Mouse (Mus musculus) frontal cortex, adult 2 months (tissue): ENCODE results near the gene Hacl1. TPM values are rescaled to one million over a fixed set of nuclear protein-coding genes. Genes with fewer than 3 reads are reported as not detected.

ENCODE experiments used
- DNase-seq, 2 experiments: peaks; one replicate each; pipeline ENCODE4 v3.0.0; 2022; ENCODE audit warnings: low spot score in 1 of 2; ENCODE audit errors: extremely low spot score in 1 of 2
- polyA plus RNA-seq: library from polyadenylated mRNA; depleted of rRNA; stranded (reverse); fragments of >200 nt; gene quantifications from 2 replicates; pipeline ENCODE4 v1.2.3, GENCODE M21; 2012; rRNA removed

The Hacl1 gene
- polyA plus RNA-seq = 10.6 TPM in 2 replicates

GRCm38 (mm10) chr14:31640890-31641505, at the start of gene Hacl1, which contains the start of gene Btd:
Gene Hacl1, minus strand, starts transcription at chr14:31641286.
Gene Btd, plus strand, starts transcription at chr14:31641028.
- DNase-seq = peak; percentile 81 to 88

- DNase-seq = no peak
These were observed 45.1 kb upstream of the Hacl1 start for GRCm38 (mm10) chr14:31686231-31686630.

DNA sequence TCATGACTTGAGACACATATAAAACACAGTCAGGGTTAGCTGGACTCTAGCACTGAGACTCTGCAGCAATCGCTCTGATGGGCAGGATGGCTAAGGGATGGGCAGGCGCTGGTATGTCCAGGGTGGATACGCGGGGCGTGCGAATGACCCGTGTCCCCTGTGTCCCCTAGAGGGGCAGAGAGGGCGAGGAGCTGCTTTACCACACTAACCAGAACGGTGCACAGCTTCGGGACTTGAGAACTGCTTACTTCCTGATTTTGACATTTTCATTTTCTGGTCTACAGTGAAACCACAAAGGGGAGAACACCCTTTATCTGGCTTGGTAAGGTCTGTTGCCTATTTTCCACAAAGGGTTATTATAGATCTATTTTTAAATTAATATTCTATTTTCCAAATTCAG, 44.6 kb upstream of the Hacl1 start:
- DNase-seq = no peak

GRCm38 (mm10) chr14:31684343-31685040, 43.4 kb upstream of the Hacl1 start:
- no peak for DNase-seq

GRCm38 (mm10) chr14:31683610-31684009, 42.5 kb upstream of the Hacl1 start:
- DNase-seq = no peak

- DNase-seq = no peak
These were observed 41.0 kb upstream of the Hacl1 start for GRCm38 (mm10) chr14:31681931-31682555.

DNA sequence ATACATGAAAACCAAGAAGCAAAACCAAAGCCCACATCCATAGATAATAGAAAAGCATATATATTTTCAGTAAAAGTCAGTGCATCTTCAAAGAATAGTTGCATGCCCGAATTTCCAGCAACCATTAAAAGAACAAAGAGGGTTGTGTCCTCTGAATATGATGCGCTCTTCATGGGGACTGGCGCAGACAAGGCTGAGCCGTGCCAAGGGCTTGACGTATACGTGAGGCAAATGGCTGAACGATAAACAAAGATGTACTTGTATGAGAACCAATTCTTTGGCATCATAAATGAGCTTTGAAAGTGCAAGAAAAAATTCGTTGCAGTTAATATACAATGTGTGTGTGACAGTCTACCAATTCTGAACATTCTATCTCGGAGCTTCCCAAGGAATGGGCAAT, 40.2 kb upstream of the Hacl1 start:
- DNase-seq = no peak

GRCm38 (mm10) chr14:31680656-31681055, 39.6 kb upstream of the Hacl1 start:
- no peak for DNase-seq

DNA sequence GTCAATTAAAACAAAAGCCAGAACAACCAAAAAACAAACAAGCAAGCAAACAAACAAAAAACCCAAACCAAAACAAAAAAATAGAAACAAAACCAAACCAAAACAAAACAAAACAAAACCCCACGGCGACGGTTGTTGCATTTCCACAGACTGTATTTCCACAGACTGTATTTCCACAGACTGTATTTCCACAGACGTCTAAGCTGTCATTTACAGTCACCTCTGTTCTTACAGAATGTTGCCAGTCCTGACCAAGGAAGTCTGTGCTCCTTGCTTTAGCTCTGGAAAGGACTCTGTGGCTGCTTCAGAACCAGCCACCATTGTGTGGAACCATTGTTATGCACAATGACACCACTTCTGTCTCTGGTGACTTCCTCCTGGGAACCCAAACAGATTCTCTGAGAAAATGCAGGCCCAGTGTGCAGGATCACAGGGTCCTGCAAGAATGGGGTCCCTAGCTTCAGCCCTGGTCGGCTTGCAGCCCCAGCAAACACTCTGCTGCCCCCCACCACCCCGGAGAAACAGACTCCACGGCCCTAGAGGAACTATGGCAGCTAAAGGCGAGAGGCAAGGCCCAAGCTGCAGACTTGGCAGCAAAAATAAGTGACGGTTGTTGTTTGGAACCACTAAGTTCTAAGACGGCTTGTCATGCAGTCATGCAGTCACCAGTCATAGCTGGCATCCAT, 30.7 kb upstream of the Hacl1 start:
- DNase-seq = no peak

DNA sequence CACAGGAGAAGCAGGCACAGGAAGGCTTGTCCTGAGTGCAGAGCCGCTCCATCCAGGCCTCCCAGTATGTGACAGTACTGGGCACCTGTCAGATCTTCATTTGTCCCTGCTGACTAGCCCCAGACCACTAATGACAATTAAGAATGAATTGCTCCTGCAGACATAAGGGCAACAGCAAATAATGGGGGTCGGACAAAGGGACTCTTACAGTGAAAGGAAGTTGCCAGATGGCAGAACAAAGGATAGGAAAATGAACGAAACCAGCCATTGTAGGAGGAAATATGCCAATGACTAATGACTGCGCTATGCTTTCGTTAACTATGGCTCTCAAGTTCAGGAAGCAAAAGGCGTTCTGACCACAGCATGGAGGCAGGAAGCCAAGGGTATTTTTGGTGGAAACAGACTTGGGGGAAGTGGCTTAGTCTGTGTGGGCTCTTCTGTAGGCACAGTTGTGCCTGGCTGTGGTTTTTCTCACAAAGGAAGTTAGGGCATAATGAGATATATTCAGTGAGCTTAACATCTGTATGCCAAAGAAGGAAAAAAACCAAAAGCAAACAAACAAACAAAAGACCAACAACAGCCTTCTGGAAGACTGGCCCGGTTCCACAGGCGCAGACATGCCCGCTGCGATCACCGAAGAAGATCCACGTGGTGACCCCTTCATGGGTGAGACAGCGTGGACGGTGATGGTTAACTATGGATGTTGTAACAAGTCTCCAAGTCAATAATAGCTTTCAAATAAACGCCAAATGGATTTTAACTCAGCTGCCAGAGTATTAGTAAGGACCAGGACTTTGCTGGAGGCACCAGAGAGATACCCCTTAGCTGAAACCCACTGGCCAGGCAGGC, 28.8 kb upstream of the Hacl1 start:
- DNase-seq = peak in 1 of 2 experiments; percentile 67

GRCm38 (mm10) chr14:31669161-31669611, 28.1 kb upstream of the Hacl1 start:
- DNase-seq = peak in 1 of 2 experiments; percentile 85

DNA sequence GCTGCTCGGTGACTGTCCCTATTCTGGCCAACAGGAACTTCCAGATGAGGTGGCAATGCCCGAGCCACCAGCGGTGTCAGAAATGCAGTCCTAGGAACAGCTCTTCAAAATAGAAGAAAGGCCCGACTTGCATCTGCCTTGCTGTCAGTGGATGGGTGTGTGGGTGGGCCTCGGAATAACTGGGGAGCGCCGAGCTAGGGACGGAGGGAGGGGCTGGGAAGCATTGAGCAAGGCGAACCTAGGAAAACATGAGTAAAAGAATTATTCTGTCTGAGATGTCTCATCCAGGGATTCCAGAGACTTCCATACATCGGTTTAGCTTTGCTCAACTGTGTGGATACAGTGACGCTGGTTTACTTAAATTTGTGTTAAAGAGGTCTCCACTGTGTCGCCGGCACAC, 27.2 kb upstream of the Hacl1 start:
- peak in 1 of 2 experiments; percentile 78 for DNase-seq

DNA sequence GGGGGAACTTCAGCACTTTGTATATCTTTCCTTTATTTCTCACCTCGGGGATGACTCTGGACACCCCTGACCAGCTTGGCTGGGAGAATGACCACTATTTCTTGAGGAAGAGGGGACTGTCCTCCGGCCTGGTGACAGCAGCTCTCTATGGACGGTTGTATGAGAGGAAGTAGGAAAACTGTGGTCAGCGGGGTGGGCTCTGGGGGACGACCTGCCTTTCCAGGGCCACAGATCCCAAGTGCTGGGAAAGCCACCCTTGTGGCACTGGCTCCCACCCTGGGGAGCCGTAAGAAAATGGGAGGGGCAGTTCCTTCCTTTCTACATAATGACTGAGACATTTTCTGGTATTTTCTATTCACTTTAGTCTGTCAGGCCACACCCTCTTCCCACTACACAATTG, 26.7 kb upstream of the Hacl1 start:
- no peak for DNase-seq

DNA sequence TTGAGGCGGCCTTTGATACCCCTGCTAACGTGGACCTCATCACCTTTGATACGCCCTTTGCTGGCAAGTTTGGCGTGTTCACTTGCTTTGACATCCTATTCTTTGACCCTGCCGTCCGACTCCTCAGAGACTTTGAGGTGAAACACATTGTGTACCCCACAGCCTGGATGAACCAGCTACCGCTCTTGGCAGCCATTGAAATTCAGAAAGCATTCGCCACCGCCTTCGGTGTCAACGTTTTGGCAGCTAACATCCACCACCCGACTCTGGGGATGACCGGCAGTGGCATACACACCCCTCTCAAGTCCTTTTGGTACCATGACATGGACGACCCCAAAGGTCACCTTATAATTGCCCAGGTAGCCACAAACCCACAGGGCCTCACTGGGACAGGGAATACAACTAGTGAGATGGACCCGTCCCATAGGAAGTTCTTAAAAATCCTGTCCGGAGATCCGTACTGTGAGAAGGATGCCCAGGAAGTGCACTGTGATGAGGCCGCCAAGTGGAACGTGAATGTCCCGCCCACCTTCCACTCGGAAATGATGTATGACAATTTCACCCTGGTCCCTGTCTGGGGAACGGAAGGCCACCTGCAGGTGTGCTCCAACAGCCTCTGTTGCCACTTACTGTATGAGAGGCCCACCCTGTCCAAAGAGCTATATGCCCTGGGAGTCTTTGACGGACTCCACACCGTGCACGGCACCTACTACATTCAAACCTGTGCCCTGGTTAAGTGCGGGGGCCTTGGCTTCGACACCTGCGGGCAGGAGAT, 26.0 kb upstream of the Hacl1 start:
- DNase-seq = no peak

DNA sequence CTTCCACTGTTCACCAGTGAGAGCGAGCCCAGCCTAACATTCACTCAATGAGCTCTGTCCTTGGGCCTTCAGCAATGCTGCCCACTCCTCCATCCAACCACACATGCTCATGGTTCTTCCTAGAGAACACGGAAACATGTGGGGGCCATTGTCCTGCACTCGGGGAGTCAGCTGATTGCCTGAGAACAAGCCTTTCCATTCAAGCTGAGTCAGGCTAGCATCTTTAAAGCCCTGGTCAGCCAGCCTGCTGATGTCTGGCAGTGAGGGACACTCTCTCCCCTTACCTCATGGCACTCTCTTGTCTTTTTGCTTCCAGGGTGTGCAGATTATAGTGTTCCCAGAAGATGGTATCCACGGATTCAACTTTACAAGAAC, 24.5 kb upstream of the Hacl1 start:
- DNase-seq = no peak

- DNase-seq = no peak
These were observed 23.9 kb upstream of the Hacl1 start for GRCm38 (mm10) chr14:31664903-31665565.

- DNase-seq = no peak
These were observed 23.2 kb upstream of the Hacl1 start for GRCm38 (mm10) chr14:31664100-31664902.
